Mouse (Mus musculus): Measurements from ENCODE around the gene Sept7. TPM values are rescaled to one million over a fixed set of nuclear protein-coding genes. Genes with fewer than 3 reads are reported as not detected.
"Not testable (repeated sequence)": the region's sequence is repeated elsewhere in the genome, so short reads cannot be mapped to it uniquely, and the experiment has no call there.

The Sept7 gene
- polyA plus RNA-seq, 1 experiment from 2014 or later: 300 TPM

GRCm38 (mm10) chr9:25262087-25262486 lies 9.8 kb downstream of the Sept7 start:
- 93% methylated on average over 1 of the region's 1 CpGs for whole genome bisulfite sequencing
- Histone ChIP-seq H3K36me3 (peaks cover 12% of the 10 kb centered on the region), H3K9me3 (no peaks in the 10 kb centered on the region), H3K27ac (no peak overlapping the region), H3K9ac (no peak overlapping the region), H3K27me3 (no peaks in the 10 kb centered on the region), H3K4me1 (no peaks in the 10 kb centered on the region), H3K4me3 (no peak overlapping the region), H3K4me2 (no peak overlapping the region)
- no peak for ATAC-seq (ENCODE audit: insufficient number of reproducible peaks, insufficient read depth, low FRiP score, low TSS enrichment, low read depth)

DNA sequence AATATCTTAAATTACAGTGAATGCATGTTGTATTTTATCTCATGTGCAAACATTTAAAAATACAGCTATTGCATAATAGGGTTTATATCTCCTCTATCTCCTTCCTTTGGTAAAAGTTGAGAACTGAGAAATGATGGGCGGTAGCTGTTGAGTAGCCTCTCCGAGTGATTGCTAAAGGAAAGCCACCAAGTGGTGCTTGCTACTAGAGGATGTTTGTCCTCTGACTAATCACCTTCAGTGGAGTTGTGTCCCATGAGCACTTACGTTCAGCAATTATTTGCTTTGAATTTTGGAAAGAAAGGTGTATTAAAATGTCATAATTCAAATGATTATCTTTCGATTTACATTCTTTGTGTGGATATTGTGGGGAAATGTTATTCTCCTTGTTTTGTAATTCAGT lies 13.6 kb downstream of the Sept7 start:
- Histone ChIP-seq H3K36me3 (peaks cover 32% of the 10 kb centered on the region), H3K4me3 (no peak overlapping the region), H3K27ac (no peak overlapping the region), H3K4me2 (no peak overlapping the region), H3K4me1 (no peaks in the 10 kb centered on the region), H3K27me3 (no peaks in the 10 kb centered on the region), H3K9ac (no peak overlapping the region), H3K9me3 (no peaks in the 10 kb centered on the region)
- 95% methylated on average over 4 of the region's 4 CpGs for WGBS
- ATAC-seq (ENCODE audit: insufficient number of reproducible peaks, insufficient read depth, low FRiP score, low TSS enrichment, low read depth): no peak

DNA sequence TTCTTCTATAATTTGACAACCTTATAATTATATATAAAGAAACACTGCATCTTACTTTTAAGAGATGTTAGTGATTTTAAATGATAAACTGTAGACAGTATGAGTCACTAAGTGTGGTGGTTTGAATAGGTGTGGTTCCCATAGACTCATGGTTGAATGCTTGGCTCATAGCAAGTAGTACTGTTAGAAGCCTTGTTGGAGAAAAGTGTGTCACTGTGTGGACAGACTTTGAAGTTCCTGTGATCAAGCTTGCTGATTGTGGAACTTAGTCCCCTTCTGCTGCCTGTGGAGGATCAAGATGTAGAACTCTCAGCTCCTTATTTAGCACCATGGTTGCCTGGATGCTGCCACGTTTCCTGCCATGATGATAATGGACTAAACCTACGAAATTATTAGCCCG lies 14.9 kb downstream of the Sept7 start:
- WGBS: 92% methylated on average over 3 of the region's 3 CpGs
- no peak overlapping the region for H3K27ac ChIP-seq
- H3K9me3 ChIP-seq: no peaks in the 10 kb centered on the region
- ATAC-seq (ENCODE audit: insufficient number of reproducible peaks, insufficient read depth, low FRiP score, low TSS enrichment, low read depth): no peak
- no peaks in the 10 kb centered on the region for H3K4me1 ChIP-seq
- no peak overlapping the region for H3K4me2 ChIP-seq
- no peak overlapping the region for H3K9ac ChIP-seq
- peaks cover 35% of the 10 kb centered on the region for H3K36me3 ChIP-seq
- H3K4me3 ChIP-seq: no peak overlapping the region
- H3K27me3 ChIP-seq: no peaks in the 10 kb centered on the region

- Histone ChIP-seq H3K4me2 (no peak overlapping the region), H3K4me3 (no peak overlapping the region), H3K27ac (no peak overlapping the region), H3K27me3 (no peaks in the 10 kb centered on the region), H3K9ac (no peak overlapping the region), H3K36me3 (peaks cover 36% of the 10 kb centered on the region), H3K9me3 (no peaks in the 10 kb centered on the region), H3K4me1 (no peaks in the 10 kb centered on the region)
- ATAC-seq (ENCODE audit: insufficient number of reproducible peaks, insufficient read depth, low FRiP score, low TSS enrichment, low read depth): no peak
- WGBS: 83% methylated on average over 2 of the region's 2 CpGs
These were observed 15.3 kb downstream of the Sept7 start for GRCm38 (mm10) chr9:25267574-25267973.

- Histone ChIP-seq H3K27ac (no peak overlapping the region), H3K27me3 (no peaks in the 10 kb centered on the region), H3K9me3 (no peaks in the 10 kb centered on the region), H3K4me1 (no peaks in the 10 kb centered on the region), H3K4me3 (no peak overlapping the region), H3K9ac (no peak overlapping the region), H3K4me2 (no peak overlapping the region), H3K36me3 (peaks cover 33% of the 10 kb centered on the region)
- WGBS: 90% methylated on average over 2 of the region's 2 CpGs
- ATAC-seq (ENCODE audit: insufficient number of reproducible peaks, insufficient read depth, low FRiP score, low TSS enrichment, low read depth): no peak
These were observed 19.7 kb downstream of the Sept7 start for GRCm38 (mm10) chr9:25271902-25272301.

DNA sequence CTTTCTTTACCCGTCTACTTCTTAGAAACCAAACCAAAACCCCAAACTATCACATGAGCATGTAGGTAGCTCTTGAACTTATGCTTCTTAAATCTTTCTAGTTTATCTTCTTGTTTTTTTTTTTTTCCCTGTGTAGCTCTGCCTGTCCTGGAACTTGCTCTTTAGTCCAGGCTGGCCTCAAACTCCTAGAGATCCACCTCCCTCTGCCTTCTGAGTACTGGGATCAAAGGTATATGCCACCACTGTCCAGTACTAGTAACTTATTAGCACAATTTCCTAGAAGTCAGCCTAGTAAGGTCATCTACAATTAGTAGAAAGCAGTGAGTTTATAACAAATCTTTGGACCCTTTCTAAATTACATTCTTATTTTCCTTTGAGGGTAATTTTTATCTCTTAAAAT lies 37.6 kb downstream of the Sept7 start:
- no peaks in the 10 kb centered on the region for H3K4me1 ChIP-seq
- no peaks in the 10 kb centered on the region for H3K9me3 ChIP-seq
- no peak overlapping the region for H3K4me3 ChIP-seq
- 88% methylated on average over 1 of the region's 1 CpGs for WGBS
- H3K36me3 ChIP-seq: peaks cover 37% of the 10 kb centered on the region
- H3K27me3 ChIP-seq: no peaks in the 10 kb centered on the region
- H3K9ac ChIP-seq: no peak overlapping the region
- no peak overlapping the region for H3K4me2 ChIP-seq
- H3K27ac ChIP-seq: no peak overlapping the region
- no peak for ATAC-seq (ENCODE audit: insufficient number of reproducible peaks, insufficient read depth, low FRiP score, low TSS enrichment, low read depth)

- no peak for ATAC-seq (ENCODE audit: insufficient number of reproducible peaks, insufficient read depth, low FRiP score, low TSS enrichment, low read depth)
- no peak overlapping the region for H3K9ac ChIP-seq
- no peak overlapping the region for H3K4me2 ChIP-seq
- H3K9me3 ChIP-seq: no peaks in the 10 kb centered on the region
- no peak overlapping the region for H3K4me3 ChIP-seq
- H3K27me3 ChIP-seq: no peaks in the 10 kb centered on the region
- H3K27ac ChIP-seq: no peak overlapping the region
- H3K4me1 ChIP-seq: no peaks in the 10 kb centered on the region
- H3K36me3 ChIP-seq: peaks cover 21% of the 10 kb centered on the region
- 65% methylated on average over 1 of the region's 1 CpGs for WGBS
These were observed 57.4 kb downstream of the Sept7 start for GRCm38 (mm10) chr9:25309505-25310182.

GRCm38 (mm10) chr9:25314304-25314703 lies 62.1 kb downstream of the Sept7 start:
- H3K4me3 ChIP-seq: no peak overlapping the region
- no peaks in the 10 kb centered on the region for H3K9me3 ChIP-seq
- no peaks in the 10 kb centered on the region for H3K4me1 ChIP-seq
- H3K4me2 ChIP-seq: no peak overlapping the region
- WGBS: 91% methylated on average over 4 of the region's 4 CpGs
- no peak overlapping the region for H3K9ac ChIP-seq
- H3K27ac ChIP-seq: no peak overlapping the region
- ATAC-seq (ENCODE audit: insufficient number of reproducible peaks, insufficient read depth, low FRiP score, low TSS enrichment, low read depth): no peak
- no peaks in the 10 kb centered on the region for H3K36me3 ChIP-seq
- no peaks in the 10 kb centered on the region for H3K27me3 ChIP-seq

GRCm38 (mm10) chr9:25317827-25318505 lies 65.7 kb downstream of the Sept7 start:
- 41% methylated on average over 4 of the region's 4 CpGs for WGBS
- Histone ChIP-seq H3K4me1 (no peaks in the 10 kb centered on the region), H3K4me3 (no peak overlapping the region)

GRCm38 (mm10) chr9:25319676-25320075 lies 67.4 kb downstream of the Sept7 start:
- not testable (repeated sequence) for H3K4me3 ChIP-seq; H3K9me3 ChIP-seq; H3K27me3 ChIP-seq; H3K9ac ChIP-seq; H3K27ac ChIP-seq; H3K4me2 ChIP-seq; ATAC-seq (ENCODE audit: insufficient number of reproducible peaks, insufficient read depth, low FRiP score, low TSS enrichment, low read depth); H3K4me1 ChIP-seq; H3K36me3 ChIP-seq
- WGBS: 85% methylated on average over 6 of the region's 6 CpGs

More at GRCm38 (mm10) chr9:25317827-25318505, 65.7 kb downstream of the Sept7 start:
- no peak overlapping the region for H3K27ac ChIP-seq
- no peak for ATAC-seq (ENCODE audit: insufficient number of reproducible peaks, insufficient read depth, low FRiP score, low TSS enrichment, low read depth)
- H3K36me3 ChIP-seq: no peaks in the 10 kb centered on the region
- no peak overlapping the region for H3K9ac ChIP-seq
- no peaks in the 10 kb centered on the region for H3K9me3 ChIP-seq
- H3K27me3 ChIP-seq: no peaks in the 10 kb centered on the region
- H3K4me2 ChIP-seq: no peak overlapping the region

DNA sequence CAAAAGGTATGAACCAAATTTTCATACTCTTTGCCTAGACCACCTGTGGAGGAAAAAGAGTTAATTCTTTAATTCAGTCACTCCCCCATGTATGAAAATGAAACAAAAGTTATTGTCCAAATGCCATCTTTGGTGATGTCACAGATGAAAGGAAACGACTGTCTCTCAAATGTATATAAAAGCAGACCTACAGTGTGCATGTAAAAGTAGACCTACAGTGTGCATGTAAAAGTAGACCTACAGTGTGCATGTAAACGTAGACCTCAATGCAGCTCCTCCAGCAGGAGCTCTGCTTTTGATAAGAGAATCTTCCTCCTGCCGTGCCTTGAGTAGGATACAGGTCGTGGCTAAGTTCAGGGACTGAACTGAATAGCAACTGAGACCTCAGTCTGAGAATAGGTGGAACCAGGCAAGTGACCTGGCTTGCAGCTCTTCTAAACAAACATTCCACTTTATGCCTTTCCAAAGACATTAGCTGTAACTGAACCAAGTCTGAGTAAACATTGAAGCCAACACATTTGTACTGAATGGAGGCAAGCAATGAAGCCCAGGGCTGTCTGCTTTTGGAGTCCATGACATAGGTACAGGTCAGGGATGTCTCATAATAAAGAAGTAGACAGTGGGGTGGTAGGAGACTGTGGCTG lies 75.6 kb downstream of the Sept7 start:
- Histone ChIP-seq H3K4me3 (no peak overlapping the region), H3K4me2 (no peak overlapping the region), H3K36me3 (no peaks in the 10 kb centered on the region), H3K9ac (no peak overlapping the region), H3K27ac (no peak overlapping the region), H3K4me1 (no peaks in the 10 kb centered on the region), H3K27me3 (no peaks in the 10 kb centered on the region), H3K9me3 (no peaks in the 10 kb centered on the region)
- no peak for ATAC-seq (ENCODE audit: insufficient number of reproducible peaks, insufficient read depth, low FRiP score, low TSS enrichment, low read depth)
- 80% methylated on average over 4 of the region's 4 CpGs for WGBS

All from embryonic facial prominence, embryonic 13.5 days (tissue).